In genomic region chr4:117120445-117121414, GRCm38 (mm10) we compare ENCODE assay signal across 7 mouse cellular contexts. TPM values are rescaled to one million over a fixed set of nuclear protein-coding genes. Genes with fewer than 3 reads are reported as not detected.
DNase-seq lines count a peak whose midpoint lies in the region; ATAC-seq lines count a peak whose summit lies in the region.

No protein-coding gene starts in this region.

- no peaks in the 10 kb centered on the region for H3K36me3 ChIP-seq in embryonic facial prominence, embryonic 11.5 days (replicated peaks; ENCODE audit: control insufficient read depth, insufficient read depth, low read depth, low read length)
- H3K36me3 ChIP-seq in limb, embryonic 11.5 days (ENCODE audit: control insufficient read depth, insufficient read depth, low read length): no peaks in the 10 kb centered on the region
- H3K36me3 ChIP-seq in midbrain, embryonic 14.5 days (ENCODE audit: control insufficient read depth, insufficient read depth, low read length): no peaks in the 10 kb centered on the region

- peak overlapping the region; percentile 64 for H3K27ac ChIP-seq in embryonic facial prominence, embryonic 11.5 days (replicated peaks; ENCODE audit: low read depth, low read length)
- H3K27ac ChIP-seq in limb, embryonic 11.5 days (replicated peaks; ENCODE audit: low read depth, low read length): peak overlapping the region; percentile 81
- peak overlapping the region; percentile 92 for H3K27ac ChIP-seq in midbrain, embryonic 14.5 days (replicated peaks; ENCODE audit: low read depth, low read length)

- H3K9ac ChIP-seq in embryonic facial prominence, embryonic 11.5 days (replicated peaks; ENCODE audit: low read length): peak overlapping the region; percentile 79
- peak overlapping the region; percentile 68 for H3K9ac ChIP-seq in limb, embryonic 11.5 days (ENCODE audit: low read length)
- H3K9ac ChIP-seq in midbrain, embryonic 14.5 days (replicated peaks; ENCODE audit: low read length): peak overlapping the region; percentile 78

- peak; percentile 91 for ATAC-seq in embryonic facial prominence, embryonic 11.5 days (replicated peaks; ENCODE audit: insufficient number of reproducible peaks, low FRiP score, low TSS enrichment, low read depth)
- peak; percentile 85 for ATAC-seq in limb, embryonic 11.5 days (ENCODE audit: insufficient number of reproducible peaks, low FRiP score, low TSS enrichment, low read depth)
- peak; percentile 89 for ATAC-seq in midbrain, embryonic 14.5 days (ENCODE audit: low FRiP score, low TSS enrichment)

- no peaks in the 10 kb centered on the region for H3K27me3 ChIP-seq in embryonic facial prominence, embryonic 11.5 days (ENCODE audit: control insufficient read depth, insufficient read depth, low read length)
- no peaks in the 10 kb centered on the region for H3K27me3 ChIP-seq in limb, embryonic 11.5 days (ENCODE audit: control insufficient read depth, insufficient read depth, low read length)
- no peaks in the 10 kb centered on the region for H3K27me3 ChIP-seq in midbrain, embryonic 14.5 days (ENCODE audit: control insufficient read depth, insufficient read depth, low read length)

- H3K4me1 ChIP-seq in embryonic facial prominence, embryonic 11.5 days (ENCODE audit: control insufficient read depth, insufficient read depth, low read length): peaks cover 7% of the 10 kb centered on the region
- peaks cover 10% of the 10 kb centered on the region for H3K4me1 ChIP-seq in limb, embryonic 11.5 days (ENCODE audit: control insufficient read depth, insufficient read depth, low read length)
- peaks cover 19% of the 10 kb centered on the region for H3K4me1 ChIP-seq in midbrain, embryonic 14.5 days (ENCODE audit: control insufficient read depth, insufficient read depth, low read length)

- under 1% methylated on average over 69 of the region's 69 CpGs for WGBS in embryonic facial prominence, embryonic 11.5 days
- under 1% methylated on average over 69 of the region's 69 CpGs for WGBS in limb, embryonic 11.5 days
- under 1% methylated on average over 69 of the region's 69 CpGs for WGBS in midbrain, embryonic 14.5 days

- peak overlapping the region; percentile 100 for H3K4me2 ChIP-seq in embryonic facial prominence, embryonic 11.5 days (ENCODE audit: low read depth, low read length)
- peak overlapping the region; percentile 100 for H3K4me2 ChIP-seq in limb, embryonic 11.5 days (ENCODE audit: low read depth, severe bottlenecking)
- H3K4me2 ChIP-seq in midbrain, embryonic 14.5 days (ENCODE audit: low read length): peak overlapping the region; percentile 82

- peak overlapping the region; percentile 70 for H3K4me3 ChIP-seq in embryonic facial prominence, embryonic 11.5 days (ENCODE audit: low read depth, low read length)
- peak overlapping the region; percentile 63 for H3K4me3 ChIP-seq in limb, embryonic 11.5 days (ENCODE audit: low read depth, low read length)
- H3K4me3 ChIP-seq in midbrain, embryonic 14.5 days (replicated peaks; ENCODE audit: low read depth, low read length): peak overlapping the region; percentile 60

- H3K9me3 ChIP-seq in embryonic facial prominence, embryonic 11.5 days (replicated peaks; ENCODE audit: control insufficient read depth, low read length): no peaks in the 10 kb centered on the region
- H3K9me3 ChIP-seq in limb, embryonic 11.5 days (ENCODE audit: control insufficient read depth, low read length): no peaks in the 10 kb centered on the region
- no peaks in the 10 kb centered on the region for H3K9me3 ChIP-seq in midbrain, embryonic 14.5 days (ENCODE audit: control insufficient read depth, low read length)

- DNase-seq in adrenal gland, postnatal 14 days: peak; percentile 97
- peak; percentile 97 for DNase-seq in embryonic facial prominence, embryonic 11.5 days (ENCODE audit: low spot score)
- DNase-seq in heart, adult 11 months: peak; percentile 100
- peak; percentile 92 for DNase-seq in kidney, adult 18-20 months
- peak; percentile 93 for DNase-seq in limb, embryonic 11.5 days (ENCODE audit: low spot score)
- peak; percentile 96 for DNase-seq in midbrain, embryonic 14.5 days
- peak; percentile 80 to 90 for DNase-seq in spleen, adult 18-20 months

RNA-seq across cellular contexts. Expression of gene Btbd19, which starts 4.8 kb away (rescaled TPM):
- 6.3 and 10.2 TPM in 2 replicates for total RNA-seq in adrenal gland, postnatal 14 days (2021)
- polyA plus RNA-seq in embryonic facial prominence, embryonic 11.5 days (2014; fragmentation: Nextera tagmentation; extraction: Ambion mirVana): 1.8 and 2.8 TPM in 2 replicates
- 4.1 and 4.5 TPM in 2 replicates for polyA plus RNA-seq in limb, embryonic 11.5 days (2014; fragmentation: Nextera tagmentation; extraction: Ambion mirVana)
- polyA plus RNA-seq in midbrain, embryonic 14.5 days (2014; fragmentation: Nextera tagmentation; extraction: Ambion mirVana): 3.2 and 3.4 TPM in 2 replicates

RNA-seq across cellular contexts. Expression of gene Tctex1d4, which starts 5.9 kb away (rescaled TPM):
- total RNA-seq in adrenal gland, postnatal 14 days (2021): not detected in 2 replicates
- polyA plus RNA-seq in embryonic facial prominence, embryonic 11.5 days (2014; fragmentation: Nextera tagmentation; extraction: Ambion mirVana): not detected in 2 replicates
- polyA plus RNA-seq in limb, embryonic 11.5 days (2014; fragmentation: Nextera tagmentation; extraction: Ambion mirVana): not detected in 2 replicates
- polyA plus RNA-seq in midbrain, embryonic 14.5 days (2014; fragmentation: Nextera tagmentation; extraction: Ambion mirVana): not detected in 2 replicates

RNA-seq across cellular contexts. Expression of gene Plk3, which starts 13.0 kb away (rescaled TPM):
- total RNA-seq in adrenal gland, postnatal 14 days (2021): 8.4 and 19.0 TPM in 2 replicates
- polyA plus RNA-seq in embryonic facial prominence, embryonic 11.5 days (2014; fragmentation: Nextera tagmentation; extraction: Ambion mirVana): 4.9 and 7.2 TPM in 2 replicates
- 2.0 and 2.3 TPM in 2 replicates for polyA plus RNA-seq in limb, embryonic 11.5 days (2014; fragmentation: Nextera tagmentation; extraction: Ambion mirVana)
- 15.7 and 17.5 TPM in 2 replicates for polyA plus RNA-seq in midbrain, embryonic 14.5 days (2014; fragmentation: Nextera tagmentation; extraction: Ambion mirVana)

RNA-seq across cellular contexts. Expression of gene Ptch2, which starts 24.9 kb away (rescaled TPM):
- total RNA-seq in adrenal gland, postnatal 14 days (2021): 7.9 and 8.3 TPM in 2 replicates
- 2.7 and 5.6 TPM in 2 replicates for polyA plus RNA-seq in embryonic facial prominence, embryonic 11.5 days (2014; fragmentation: Nextera tagmentation; extraction: Ambion mirVana)
- polyA plus RNA-seq in limb, embryonic 11.5 days (2014; fragmentation: Nextera tagmentation; extraction: Ambion mirVana): 6.1 and 6.3 TPM in 2 replicates
- polyA plus RNA-seq in midbrain, embryonic 14.5 days (2014; fragmentation: Nextera tagmentation; extraction: Ambion mirVana): 4.0 and 4.5 TPM in 2 replicates

RNA-seq across cellular contexts. Expression of gene Rps8, which starts 35.3 kb away (rescaled TPM):
- 935 and 1,177 TPM in 2 replicates for total RNA-seq in adrenal gland, postnatal 14 days (2021)
- 963 and 976 TPM in 2 replicates for polyA plus RNA-seq in embryonic facial prominence, embryonic 11.5 days (2014; fragmentation: Nextera tagmentation; extraction: Ambion mirVana)
- 1,072 and 1,111 TPM in 2 replicates for polyA plus RNA-seq in limb, embryonic 11.5 days (2014; fragmentation: Nextera tagmentation; extraction: Ambion mirVana)
- 599 and 678 TPM in 2 replicates for polyA plus RNA-seq in midbrain, embryonic 14.5 days (2014; fragmentation: Nextera tagmentation; extraction: Ambion mirVana)

Comparison
In these comparisons a context has a peak if more than half of its experiments do, and no peak if none do; other contexts are left out.
1. Peak in every context shown above with its lines: DNase-seq, ATAC-seq, H3K4me3 ChIP-seq and H3K27ac ChIP-seq.